ENCODE assay signal across 25 mouse cellular contexts in the genomic region with DNA sequence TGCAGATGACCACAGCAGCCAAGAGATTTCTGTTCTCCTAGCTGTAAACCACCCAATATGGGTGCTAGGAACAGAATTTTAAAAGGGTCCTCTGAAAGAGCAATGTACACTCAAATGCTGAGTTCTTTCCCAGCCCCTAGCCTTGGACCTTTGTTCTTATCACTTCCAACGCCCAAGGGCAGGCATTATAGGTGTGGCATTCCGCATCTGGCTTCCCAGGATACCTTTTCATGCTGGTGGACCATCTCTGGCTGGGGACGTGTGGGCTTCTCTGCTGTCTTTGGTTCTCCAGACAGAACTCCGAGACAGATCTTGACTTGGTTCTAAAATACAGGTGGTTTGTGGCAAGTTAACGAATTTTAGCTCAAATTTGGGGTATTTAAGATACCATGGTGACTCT. TPM values are rescaled to one million over a fixed set of nuclear protein-coding genes. Genes with fewer than 3 reads are reported as not detected.
A peak's percentile ranks its signal among the peaks of the same experiment; 100 is the strongest.
DNase-seq lines count a peak whose midpoint lies in the region; ATAC-seq and TF ChIP-seq lines count a peak whose summit lies in the region.
"Had no signal": no experiment of that assay in that cellular context is flagged by ENCODE, and none has a peak within 500 bp of the region (broad histone marks: within the 10 kb centered on the region; RNA-seq: fewer than 3 reads in every experiment).

No protein-coding gene starts in this region.

- peak; percentile 95 for TF ChIP-seq EP300 in ES-Bruce4 (IDR thresholded peaks at IDR 0.05; ENCODE audit: insufficient read depth, low read depth, low read length)

- TF ChIP-seq POLR2A in ES-Bruce4 (IDR thresholded peaks at IDR 0.05; ENCODE audit: insufficient read depth, low read length) = no peak

- peak overlapping the region; percentile 27; the same call in 1 of the 2 replicates for H3K9ac ChIP-seq in ES-Bruce4 (ENCODE audit: low read depth, poor library complexity, severe bottlenecking)
- H3K9ac ChIP-seq in embryonic facial prominence, embryonic 12.5 days = no peak overlapping the region
- H3K9ac ChIP-seq in liver, embryonic 12.5 days = no peak overlapping the region
- H3K9ac ChIP-seq: heart, embryonic 15.5 days; hindbrain, embryonic 13.5 days had no signal

- peak; percentile 80 for DNase-seq in R1 (ENCODE audit: low read depth, low spot score)
- no peak for DNase-seq in gastrocnemius, postnatal 10 days
- DNase-seq: adrenal gland, adult 8-10 months; cerebellum, adult 11-12 months; cerebellum, adult 9-10 months; cerebellum, postnatal 25 days; heart, adult 2 months; heart, postnatal 14 days; kidney, adult 11 months had no signal

- H3K36me3 ChIP-seq in ES-Bruce4 (ENCODE audit: control insufficient read depth, insufficient read depth, low read length, poor library complexity, severe bottlenecking) = no peaks in the 10 kb centered on the region
- no peaks in the 10 kb centered on the region for H3K36me3 ChIP-seq in embryonic facial prominence, embryonic 12.5 days
- H3K36me3 ChIP-seq in liver, embryonic 12.5 days = no peaks in the 10 kb centered on the region
- H3K36me3 ChIP-seq: heart, embryonic 15.5 days; hindbrain, embryonic 13.5 days had no signal

- no peak overlapping the region for H3K4me3 ChIP-seq in ES-Bruce4 (ENCODE audit: low read depth, low read length)
- H3K4me3 ChIP-seq in embryonic facial prominence, embryonic 12.5 days = no peak overlapping the region
- H3K4me3 ChIP-seq in liver, embryonic 12.5 days = no peak overlapping the region
- H3K4me3 ChIP-seq: heart, adult 2 months; heart, embryonic 15.5 days; hindbrain, embryonic 13.5 days had no signal

- H3K4me1 ChIP-seq in ES-Bruce4 (ENCODE audit: control insufficient read depth, insufficient read depth, low read length) = peaks cover 8% of the 10 kb centered on the region
- peaks cover 12% of the 10 kb centered on the region for H3K4me1 ChIP-seq in embryonic facial prominence, embryonic 12.5 days
- no peaks in the 10 kb centered on the region for H3K4me1 ChIP-seq in liver, embryonic 12.5 days
- H3K4me1 ChIP-seq: heart, embryonic 15.5 days; hindbrain, embryonic 13.5 days had no signal

- no peaks in the 10 kb centered on the region for H3K27me3 ChIP-seq in ES-Bruce4 (ENCODE audit: control insufficient read depth, insufficient read depth, low read length, poor library complexity, severe bottlenecking)
- peaks cover 38% of the 10 kb centered on the region for H3K27me3 ChIP-seq in embryonic facial prominence, embryonic 12.5 days
- peaks cover 56% of the 10 kb centered on the region for H3K27me3 ChIP-seq in liver, embryonic 12.5 days (replicated peaks)
- H3K27me3 ChIP-seq: Patski had no signal

- H3K4me2 ChIP-seq in embryonic facial prominence, embryonic 12.5 days (replicated peaks) = no peak overlapping the region
- H3K4me2 ChIP-seq in liver, embryonic 12.5 days = no peak overlapping the region
- H3K4me2 ChIP-seq: heart, embryonic 11.5 days; heart, embryonic 15.5 days; hindbrain, embryonic 13.5 days had no signal

- WGBS in embryonic facial prominence, embryonic 12.5 days = 56% methylated on average over 5 of the region's 5 CpGs
- WGBS in liver, embryonic 12.5 days (ENCODE audit: insufficient replicate concordance) = 49% methylated on average over 5 of the region's 5 CpGs

- no peak for TF ChIP-seq CTCF in ES-Bruce4 (IDR thresholded peaks at IDR 0.05; ENCODE audit: low read depth, low read length)

- no peaks in the 10 kb centered on the region for H3K9me3 ChIP-seq in ES-Bruce4 (replicated peaks; ENCODE audit: control insufficient read depth, insufficient read depth, low read length, poor library complexity, severe bottlenecking)
- H3K9me3 ChIP-seq in embryonic facial prominence, embryonic 12.5 days = no peaks in the 10 kb centered on the region
- no peaks in the 10 kb centered on the region for H3K9me3 ChIP-seq in liver, embryonic 12.5 days (replicated peaks)
- H3K9me3 ChIP-seq: heart, embryonic 15.5 days; hindbrain, embryonic 13.5 days had no signal

- H3K27ac ChIP-seq in ES-Bruce4 (ENCODE audit: insufficient read depth, low read length) = peak overlapping the region; percentile 95
- H3K27ac ChIP-seq in embryonic facial prominence, embryonic 12.5 days = peak overlapping the region; percentile 68
- H3K27ac ChIP-seq in liver, embryonic 12.5 days = no peak overlapping the region
- H3K27ac ChIP-seq: heart, adult 2 months; heart, embryonic 15.5 days; hindbrain, embryonic 13.5 days; hindbrain, postnatal 0 days had no signal

- no peak for ATAC-seq in embryonic facial prominence, embryonic 12.5 days (ENCODE audit: insufficient number of reproducible peaks, insufficient read depth, low FRiP score, low TSS enrichment)
- no peak for ATAC-seq in liver, embryonic 12.5 days
- ATAC-seq in monocyte, adult 5-6 weeks (replicated peaks; ENCODE audit: insufficient number of reproducible peaks, low FRiP score, low TSS enrichment, poor library complexity, severe bottlenecking) = no peak
- ATAC-seq: forebrain, embryonic 14.5 days; hindbrain, postnatal 0 days; Patski had no signal

RNA-seq across cellular contexts. Expression of gene Pou5f1, which starts 3.1 kb away (rescaled TPM):
- polyA plus RNA-seq in ES-Bruce4 (2011; ENCODE audit: insufficient read depth, insufficient read length, low read depth, missing spikeins) = 397 and 429 TPM in 2 replicates
- polyA plus RNA-seq in embryonic facial prominence, embryonic 12.5 days (2016; fragmentation: Nextera tagmentation; extraction: Ambion mirVana) = not detected in 2 replicates
- polyA plus RNA-seq in liver, embryonic 12.5 days (2016; fragmentation: Nextera tagmentation; extraction: Ambion mirVana) = not detected in 2 replicates
- total RNA-seq in gastrocnemius, postnatal 10 days (2021) = not detected
- 0.58 TPM in 1 of 3 replicates, not detected in the others for total RNA-seq in monocyte, adult 5-6 weeks (2017)
- total RNA-seq: gastrocnemius, adult 8-10 months; heart, adult 2 months; heart, postnatal 14 days; hindbrain, postnatal 0 days had no signal
- polyA plus RNA-seq: brain, embryonic 14.5 days; forebrain, embryonic 14.5 days; heart, adult 2 months; heart, embryonic 11.5 days; heart, embryonic 15.5 days; hindbrain, embryonic 13.5 days; hindbrain, postnatal 0 days; intestine, embryonic 14.5 days; Patski had no signal

RNA-seq across cellular contexts. Expression of gene Tcf19, which starts 13.9 kb away (rescaled TPM):
- 4.0 and 5.2 TPM in 2 replicates for polyA plus RNA-seq in ES-Bruce4 (2011; ENCODE audit: insufficient read depth, insufficient read length, low read depth, missing spikeins)
- polyA plus RNA-seq in embryonic facial prominence, embryonic 12.5 days (2016; fragmentation: Nextera tagmentation; extraction: Ambion mirVana) = 56.8 and 61.1 TPM in 2 replicates
- polyA plus RNA-seq in liver, embryonic 12.5 days (2016; fragmentation: Nextera tagmentation; extraction: Ambion mirVana) = 42.2 and 42.4 TPM in 2 replicates
- total RNA-seq in gastrocnemius, postnatal 10 days (2021) = 10 to 100 TPM; 11.6 to 13.6 TPM
- total RNA-seq in monocyte, adult 5-6 weeks (2017) = 0.29 to 3.3 TPM (median 2.4 TPM) in 3 replicates

RNA-seq across cellular contexts. Expression of gene Cchcr1, which starts 14.1 kb away (rescaled TPM):
- polyA plus RNA-seq in ES-Bruce4 (2011; ENCODE audit: insufficient read depth, insufficient read length, low read depth, missing spikeins) = 13.4 and 15.3 TPM in 2 replicates
- polyA plus RNA-seq in embryonic facial prominence, embryonic 12.5 days (2016; fragmentation: Nextera tagmentation; extraction: Ambion mirVana) = 26.1 and 30.8 TPM in 2 replicates
- 10.4 and 14.1 TPM in 2 replicates for polyA plus RNA-seq in liver, embryonic 12.5 days (2016; fragmentation: Nextera tagmentation; extraction: Ambion mirVana)
- total RNA-seq in gastrocnemius, postnatal 10 days (2021) = 1 to 10 TPM; 5.0 to 6.8 TPM
- 1.7 to 6.7 TPM (median 2.5 TPM) in 3 replicates for total RNA-seq in monocyte, adult 5-6 weeks (2017)

RNA-seq across cellular contexts. Expression of gene Psors1c2, which starts 30.2 kb away (rescaled TPM):
- 4.6 and 7.0 TPM in 2 replicates for polyA plus RNA-seq in ES-Bruce4 (2011; ENCODE audit: insufficient read depth, insufficient read length, low read depth, missing spikeins)
- 1.3 and 1.6 TPM in 2 replicates for polyA plus RNA-seq in embryonic facial prominence, embryonic 12.5 days (2016; fragmentation: Nextera tagmentation; extraction: Ambion mirVana)
- polyA plus RNA-seq in liver, embryonic 12.5 days (2016; fragmentation: Nextera tagmentation; extraction: Ambion mirVana) = 0.14 and 0.22 TPM in 2 replicates
- total RNA-seq in gastrocnemius, postnatal 10 days (2021) = not detected
- not detected in 3 replicates for total RNA-seq in monocyte, adult 5-6 weeks (2017)
- total RNA-seq: adrenal gland, adult 8-10 months; CH12.LX; gastrocnemius, adult 8-10 months; gastrocnemius, postnatal 4 days; heart, adult 2 months; heart, postnatal 14 days; hematopoietic stem cell, adult 5-6 weeks; hindbrain, postnatal 0 days had no signal
- polyA plus RNA-seq: heart, adult 2 months; heart, embryonic 11.5 days had no signal

RNA-seq across cellular contexts. Expression of gene H2-Q10, which starts 32.9 kb away (rescaled TPM):
- polyA plus RNA-seq in ES-Bruce4 (2011; ENCODE audit: insufficient read depth, insufficient read length, low read depth, missing spikeins) = 0.68 and 2.0 TPM in 2 replicates
- polyA plus RNA-seq in embryonic facial prominence, embryonic 12.5 days (2016; fragmentation: Nextera tagmentation; extraction: Ambion mirVana) = 0.11 and 0.17 TPM in 2 replicates
- 102 TPM in 2 replicates for polyA plus RNA-seq in liver, embryonic 12.5 days (2016; fragmentation: Nextera tagmentation; extraction: Ambion mirVana)
- total RNA-seq in gastrocnemius, postnatal 10 days (2021) = under 1 TPM; 0.14 to 0.52 TPM
- total RNA-seq in monocyte, adult 5-6 weeks (2017) = 5.5 to 7.7 TPM (median 7.6 TPM) in 3 replicates
- total RNA-seq: hindbrain, postnatal 0 days had no signal

Comparison
In these comparisons a context has a peak if more than half of its experiments do, and no peak if none do; other contexts are left out.
1. RNA of gene Pou5f1, which starts 3.1 kb away (polyA plus RNA-seq): 397 to 429 TPM in ES-Bruce4; not detected in embryonic facial prominence, embryonic 12.5 days and not detected in liver, embryonic 12.5 days; every median in the first group is over 100 times any median in the second.